Mouse (Mus musculus): ENCODE data around the gene Coro7. TPM values are rescaled to one million over a fixed set of nuclear protein-coding genes. Genes with fewer than 3 reads are reported as not detected.

The Coro7 gene
- 21.4 and 25.0 TPM in 2 replicates for polyA plus RNA-seq (2016; fragmentation: Nextera tagmentation; extraction: Ambion mirVana)

- under 1% methylated on average over 47 of the region's 47 CpGs for WGBS
- Histone ChIP-seq H3K9me3 (replicated peaks) (no peaks in the 10 kb centered on the region), H3K27me3 (ENCODE audit: low read depth, poor library complexity, severe bottlenecking) (no peaks in the 10 kb centered on the region), H3K36me3 (peaks cover 19% of the 10 kb centered on the region), H3K27ac (replicated peaks) (peak within 1 kb of the TSS; percentile 69), H3K4me3 (peak within 1 kb of the TSS; percentile 78), H3K4me1 (peaks cover 32% of the 10 kb centered on the region)
- peak; percentile 94 for DNase-seq (ENCODE audit: low spot score)
Observed at GRCm38 (mm10) chr16:4679121-4680018, at the start of gene Coro7. TSS of gene Coro7 (minus strand) at chr16:4679777.

DNA sequence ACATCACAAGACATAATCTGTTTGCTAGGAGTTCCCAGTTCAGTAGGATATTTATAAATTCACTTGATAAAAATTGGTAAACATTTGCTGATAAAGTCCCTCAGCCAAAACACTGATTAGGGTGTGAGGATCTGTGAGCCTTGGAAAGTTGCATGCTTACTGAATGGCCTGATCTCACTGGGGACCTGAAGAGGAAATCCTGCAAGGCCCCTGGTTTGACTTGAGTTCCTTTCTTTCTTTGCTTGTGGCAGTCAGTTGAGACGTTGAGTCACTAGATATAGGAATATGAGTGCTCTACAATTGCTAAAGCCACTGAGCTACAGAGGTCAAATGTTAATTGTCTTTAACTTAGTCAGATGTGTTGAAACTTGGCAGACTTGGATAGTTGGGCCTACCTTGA is 48.4 kb upstream of the Coro7 start:
- 93% methylated on average over 1 of the region's 1 CpGs for WGBS

GRCm38 (mm10) chr16:4727526-4727925 is 47.9 kb upstream of the Coro7 start:
- no peak for DNase-seq (ENCODE audit: low spot score)
- H3K36me3 ChIP-seq = peaks cover 6% of the 10 kb centered on the region; the same call in 1 of the 2 replicates
- H3K4me1 ChIP-seq = peaks cover 22% of the 10 kb centered on the region
- H3K27ac ChIP-seq (replicated peaks) = no peak overlapping the region
- peak overlapping the region; percentile 71; the same call in 1 of the 2 replicates for H3K4me3 ChIP-seq
- 0 out of 2 replicates have a peak, but pooled peaks cover 4% of the 10 kb centered on the region for H3K27me3 ChIP-seq (ENCODE audit: low read depth, poor library complexity, severe bottlenecking)
- 97% methylated on average over 1 of the region's 1 CpGs for WGBS
- no peaks in the 10 kb centered on the region for H3K9me3 ChIP-seq (replicated peaks)

More for the DNA sequence above, 48.4 kb upstream of the Coro7 start:
- no peak overlapping the region for H3K4me3 ChIP-seq
- DNase-seq (ENCODE audit: low spot score) = no peak
- peaks cover 6% of the 10 kb centered on the region; the same call in 1 of the 2 replicates for H3K36me3 ChIP-seq
- no peak overlapping the region for H3K27ac ChIP-seq (replicated peaks)
- no peaks in the 10 kb centered on the region for H3K9me3 ChIP-seq (replicated peaks)
- 0 out of 2 replicates have a peak, but pooled peaks cover 4% of the 10 kb centered on the region for H3K27me3 ChIP-seq (ENCODE audit: low read depth, poor library complexity, severe bottlenecking)
- peaks cover 22% of the 10 kb centered on the region for H3K4me1 ChIP-seq

- DNase-seq (ENCODE audit: low spot score) = no peak
- 2% methylated on average over 40 of the region's 40 CpGs for WGBS
- Histone ChIP-seq H3K36me3 (peaks cover 3% of the 10 kb centered on the region; the same call in 1 of the 2 replicates), H3K4me1 (peaks cover 22% of the 10 kb centered on the region), H3K9me3 (replicated peaks) (no peaks in the 10 kb centered on the region), H3K4me3 (peak overlapping the region; percentile 71), H3K27ac (replicated peaks) (peak overlapping the region; percentile 88), H3K27me3 (ENCODE audit: low read depth, poor library complexity, severe bottlenecking) (0 out of 2 replicates have a peak, but pooled peaks cover 4% of the 10 kb centered on the region)
Observed at GRCm38 (mm10) chr16:4726528-4727128, 47.1 kb upstream of the Coro7 start.

GRCm38 (mm10) chr16:4725780-4726527 is 46.4 kb upstream of the Coro7 start, which contains the start of gene Hmox2:
TSS of gene Hmox2 (plus strand) at chr16:4726361.
- Histone ChIP-seq H3K27ac (replicated peaks) (peak within 1 kb of the TSS; percentile 88), H3K4me3 (peak within 1 kb of the TSS; percentile 71), H3K27me3 (ENCODE audit: low read depth, poor library complexity, severe bottlenecking) (0 out of 2 replicates have a peak, but pooled peaks cover 4% of the 10 kb centered on the region), H3K4me1 (peaks cover 22% of the 10 kb centered on the region), H3K36me3 (no peaks in the 10 kb centered on the region), H3K9me3 (replicated peaks) (no peaks in the 10 kb centered on the region)
- DNase-seq (ENCODE audit: low spot score) = peak; percentile 92
- 6% methylated on average over 35 of the region's 35 CpGs for WGBS

DNA sequence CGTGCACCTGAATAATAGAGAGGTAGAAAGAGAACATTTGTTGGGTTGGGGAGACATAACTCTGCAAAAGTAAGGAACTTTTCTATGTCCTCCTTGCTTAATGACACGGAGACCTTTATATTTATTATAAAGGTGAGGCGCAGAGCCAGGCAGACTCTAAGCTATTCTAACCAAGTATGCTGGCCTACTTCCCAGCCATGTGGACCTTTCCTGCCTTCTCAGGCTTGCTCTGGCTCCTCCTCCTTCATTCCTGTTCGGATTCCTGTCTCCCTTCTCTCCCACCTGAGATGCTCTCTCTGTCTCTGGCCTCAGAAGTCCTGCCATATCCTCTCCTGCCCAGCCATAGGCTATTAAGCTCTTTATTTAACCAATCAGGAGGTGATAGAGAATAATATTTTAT is 45.7 kb upstream of the Coro7 start:
- H3K4me3 ChIP-seq = 0 out of 2 replicates have a peak overlapping the region, but pooled peaks have one; percentile 71
- 75% methylated on average over 4 of the region's 4 CpGs for WGBS
- H3K36me3 ChIP-seq = no peaks in the 10 kb centered on the region
- 0 out of 2 replicates have a peak, but pooled peaks cover 4% of the 10 kb centered on the region for H3K27me3 ChIP-seq (ENCODE audit: low read depth, poor library complexity, severe bottlenecking)
- H3K9me3 ChIP-seq (replicated peaks) = no peaks in the 10 kb centered on the region
- peaks cover 22% of the 10 kb centered on the region for H3K4me1 ChIP-seq
- no peak for DNase-seq (ENCODE audit: low spot score)
- H3K27ac ChIP-seq (replicated peaks) = no peak overlapping the region

DNA sequence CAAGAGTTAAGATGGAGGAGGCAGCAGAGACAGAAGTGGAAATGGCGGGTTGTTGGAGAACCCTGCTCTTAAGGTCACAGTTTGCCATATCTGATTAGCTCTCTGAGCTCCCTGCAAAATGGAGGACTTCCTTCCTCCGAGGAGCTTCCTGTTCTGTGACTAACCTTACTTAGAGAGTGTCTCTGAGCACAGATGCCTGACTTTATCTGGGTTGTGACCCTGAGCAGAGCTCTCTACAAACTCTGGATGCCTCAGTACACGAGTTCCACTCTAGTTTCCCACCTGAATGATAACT is 43.3 kb upstream of the Coro7 start:
- Histone ChIP-seq H3K4me1 (peaks cover 33% of the 10 kb centered on the region), H3K36me3 (no peaks in the 10 kb centered on the region), H3K4me3 (no peak overlapping the region), H3K27ac (replicated peaks) (no peak overlapping the region), H3K27me3 (ENCODE audit: low read depth, poor library complexity, severe bottlenecking) (0 out of 2 replicates have a peak, but pooled peaks cover 4% of the 10 kb centered on the region), H3K9me3 (replicated peaks) (no peaks in the 10 kb centered on the region)
- DNase-seq (ENCODE audit: low spot score) = no peak
- WGBS = 78% methylated on average over 3 of the region's 3 CpGs

- H3K4me1 ChIP-seq = peaks cover 33% of the 10 kb centered on the region
- 0 out of 2 replicates have a peak, but pooled peaks cover 4% of the 10 kb centered on the region for H3K27me3 ChIP-seq (ENCODE audit: low read depth, poor library complexity, severe bottlenecking)
- no peak for DNase-seq (ENCODE audit: low spot score)
- no peak overlapping the region for H3K4me3 ChIP-seq
- H3K27ac ChIP-seq (replicated peaks) = no peak overlapping the region
- no peaks in the 10 kb centered on the region for H3K9me3 ChIP-seq (replicated peaks)
- WGBS = 88% methylated on average over 7 of the region's 7 CpGs
- H3K36me3 ChIP-seq = no peaks in the 10 kb centered on the region
Observed at GRCm38 (mm10) chr16:4722128-4722914, 42.7 kb upstream of the Coro7 start.

- no peaks in the 10 kb centered on the region for H3K27me3 ChIP-seq (ENCODE audit: low read depth, poor library complexity, severe bottlenecking)
- H3K27ac ChIP-seq (replicated peaks) = peak within 1 kb of the TSS; percentile 99
- peak within 1 kb of the TSS; percentile 76 for H3K4me3 ChIP-seq
- peak; percentile 87 for DNase-seq (ENCODE audit: low spot score)
- WGBS = 11% methylated on average over 33 of the region's 33 CpGs
- peaks cover 18% of the 10 kb centered on the region for H3K4me1 ChIP-seq
- H3K36me3 ChIP-seq = peaks cover 31% of the 10 kb centered on the region
- H3K9me3 ChIP-seq (replicated peaks) = no peaks in the 10 kb centered on the region
Observed at GRCm38 (mm10) chr16:4718753-4719518, 39.4 kb upstream of the Coro7 start, which contains the start of gene Nmral1. TSS of gene Nmral1 (minus strand) at chr16:4719356.

- DNase-seq (ENCODE audit: low spot score) = no peak
- 74% methylated on average over 3 of the region's 3 CpGs for WGBS
- Histone ChIP-seq H3K9me3 (replicated peaks) (no peaks in the 10 kb centered on the region), H3K4me1 (peaks cover 18% of the 10 kb centered on the region), H3K27me3 (ENCODE audit: low read depth, poor library complexity, severe bottlenecking) (no peaks in the 10 kb centered on the region), H3K27ac (replicated peaks) (peak overlapping the region; percentile 99), H3K36me3 (peaks cover 42% of the 10 kb centered on the region), H3K4me3 (peak overlapping the region; percentile 76)
Observed at GRCm38 (mm10) chr16:4717866-4718265, 38.3 kb upstream of the Coro7 start.

All from midbrain, embryonic 10.5 days (tissue).